Mouse (Mus musculus) telencephalon, adult 2 months (tissue): ENCODE data around the gene Olfr718-ps1.
A peak's percentile ranks its signal among the peaks of the same experiment; 100 is the strongest.

ENCODE experiments used
- DNase-seq: peaks from one replicate; pipeline ENCODE4 v3.0.0-alpha.2; 2011; ENCODE audit warnings: low read depth, low spot score

Olfr718-ps1 gene

DNA sequence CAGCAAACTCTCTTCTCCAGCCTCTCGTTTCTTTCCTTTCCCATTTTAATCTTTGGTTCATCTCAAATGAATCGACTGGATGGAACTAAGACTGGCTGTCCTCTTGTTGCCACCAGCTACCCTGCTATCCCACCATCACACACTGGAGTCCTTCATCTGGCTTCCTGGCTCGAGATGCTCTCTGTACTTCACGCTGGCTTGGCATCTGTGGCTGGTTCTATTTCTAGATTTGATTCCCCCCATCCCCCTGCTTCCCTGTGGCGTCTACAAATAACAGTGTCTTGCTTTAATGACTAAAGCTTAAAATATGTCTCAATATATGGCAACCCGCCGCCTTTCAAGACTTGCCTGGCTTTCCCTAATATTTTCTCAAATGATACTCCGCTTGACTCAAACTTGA is 19.5 kb downstream of the Olfr718-ps1 start:
- DNase-seq = no peak

DNA sequence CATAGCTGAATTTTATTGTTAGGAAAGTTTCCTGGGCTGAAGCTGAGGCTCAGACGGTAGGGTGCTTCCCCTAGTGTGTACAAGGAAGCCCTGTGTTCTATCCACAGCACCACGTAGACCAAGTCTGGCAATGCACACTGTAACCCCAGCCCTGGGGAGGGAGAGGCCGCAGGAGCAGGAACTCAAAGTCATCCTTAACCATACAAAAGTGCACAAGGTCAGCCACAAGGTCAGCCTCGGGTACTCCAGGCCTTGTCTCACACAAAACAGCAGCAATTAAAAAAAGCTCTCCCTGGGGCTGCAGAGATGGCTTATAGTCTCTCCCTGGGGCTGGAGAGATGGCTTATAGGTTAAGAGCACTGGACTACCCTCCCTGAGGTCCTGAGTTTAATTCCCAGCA is 20.5 kb downstream of the Olfr718-ps1 start:
- DNase-seq = no peak

DNA sequence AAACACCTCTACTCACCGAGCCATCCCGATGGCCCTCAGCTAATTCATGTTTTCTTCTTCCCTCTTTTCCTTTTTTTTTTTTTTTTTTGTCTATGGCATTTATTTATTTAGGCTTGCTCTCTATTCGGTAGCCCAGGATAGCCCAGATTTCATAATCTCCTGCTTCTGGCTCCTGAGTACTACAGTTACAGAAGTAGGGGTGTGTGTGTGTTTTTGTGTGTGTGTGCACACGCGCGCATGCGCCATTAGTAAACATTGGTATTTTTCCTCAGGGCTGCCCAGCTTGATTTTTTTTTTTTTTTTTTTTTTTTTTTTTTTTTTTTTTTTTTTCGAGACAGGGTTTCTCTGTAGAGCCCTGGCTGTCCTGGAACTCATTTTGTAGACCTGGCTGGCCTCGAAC is 21.3 kb downstream of the Olfr718-ps1 start:
- no peak for DNase-seq

DNA sequence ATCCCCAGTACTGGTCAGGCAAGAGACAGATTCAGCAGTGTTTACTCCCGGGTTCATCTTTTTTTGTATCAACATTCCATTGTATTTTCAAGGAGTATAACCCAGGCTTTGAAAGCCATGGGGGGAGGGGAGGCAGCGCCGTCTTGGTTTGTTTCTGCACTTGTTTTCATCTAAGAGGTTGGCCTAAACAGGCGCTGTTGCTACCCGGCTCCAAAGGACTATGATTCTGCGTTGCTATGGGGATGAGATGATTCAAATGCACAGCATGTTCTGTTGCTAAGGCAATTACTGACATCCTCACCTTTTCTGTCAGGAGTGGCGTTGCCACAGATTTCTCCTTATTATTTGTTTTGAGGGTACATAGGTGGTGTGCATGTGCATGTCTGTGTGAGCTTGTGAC is 21.8 kb downstream of the Olfr718-ps1 start:
- DNase-seq = peak; percentile 62

DNA sequence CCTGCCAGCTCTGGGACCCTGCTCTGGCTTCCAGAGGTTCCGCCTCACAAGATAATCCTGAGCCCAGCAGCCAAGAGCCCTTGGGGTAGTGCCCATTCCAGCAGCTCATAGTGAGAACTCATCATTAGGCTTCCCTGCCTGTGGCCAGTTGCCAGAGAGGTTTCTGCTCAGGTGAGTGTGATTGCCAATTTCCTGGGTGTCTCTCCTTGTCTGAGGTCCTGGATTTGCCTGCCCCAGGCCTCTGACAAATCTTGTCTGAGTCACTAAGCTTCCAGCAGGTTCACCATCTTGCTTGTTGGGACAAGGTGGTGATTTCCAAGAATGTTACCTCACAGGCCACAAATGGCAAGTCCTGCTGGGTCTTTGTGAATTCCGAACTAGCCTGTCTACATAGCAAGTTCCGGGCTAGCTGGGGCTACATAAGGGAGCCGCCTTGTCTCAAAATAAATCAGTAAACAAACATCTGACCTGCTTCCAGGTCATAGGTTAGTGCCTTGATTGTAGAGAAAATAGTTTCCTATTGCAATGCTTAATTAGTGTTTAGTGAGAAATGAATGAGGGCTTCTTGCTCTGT is 22.5 kb downstream of the Olfr718-ps1 start:
- DNase-seq = no peak

DNA sequence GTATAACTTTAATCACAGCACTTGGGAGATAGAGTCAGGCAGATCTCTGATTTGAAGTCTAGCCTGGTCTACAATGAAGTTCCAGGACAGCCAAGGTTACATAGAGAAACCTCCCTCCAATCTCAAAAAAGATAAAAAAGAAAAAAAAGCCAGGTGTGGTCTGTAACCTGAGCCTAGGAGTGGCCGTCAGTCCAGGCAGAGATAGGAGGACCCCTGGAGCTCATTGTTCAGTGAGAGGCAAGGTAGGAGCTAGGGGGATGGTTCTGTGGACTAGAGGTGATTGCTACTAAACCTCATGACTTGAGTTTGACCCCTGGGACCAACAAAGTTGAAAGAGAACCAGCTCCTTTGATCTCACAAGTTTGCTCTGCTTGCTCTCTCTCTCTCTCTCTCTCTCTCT is 24.7 kb downstream of the Olfr718-ps1 start:
- DNase-seq = no peak

DNA sequence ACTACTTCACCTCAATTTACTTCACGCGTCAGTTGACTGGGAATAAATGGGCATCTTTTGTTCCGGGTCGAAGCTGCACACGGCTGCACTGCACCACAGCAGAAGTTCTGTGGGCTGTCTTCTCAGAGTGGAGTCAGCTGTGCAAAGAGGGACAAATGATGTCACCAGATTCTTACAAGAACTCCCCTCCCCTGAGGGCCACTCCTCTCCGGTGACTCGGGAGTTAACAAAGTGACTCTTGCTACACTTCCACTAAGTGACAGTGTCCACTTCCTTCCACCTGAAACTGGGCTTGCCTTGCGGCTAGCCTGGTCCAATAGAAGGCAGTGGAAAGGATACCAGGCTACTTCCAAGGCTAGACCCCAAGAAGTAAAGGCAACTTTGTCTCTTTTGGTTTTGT is 25.3 kb downstream of the Olfr718-ps1 start:
- DNase-seq = no peak

DNA sequence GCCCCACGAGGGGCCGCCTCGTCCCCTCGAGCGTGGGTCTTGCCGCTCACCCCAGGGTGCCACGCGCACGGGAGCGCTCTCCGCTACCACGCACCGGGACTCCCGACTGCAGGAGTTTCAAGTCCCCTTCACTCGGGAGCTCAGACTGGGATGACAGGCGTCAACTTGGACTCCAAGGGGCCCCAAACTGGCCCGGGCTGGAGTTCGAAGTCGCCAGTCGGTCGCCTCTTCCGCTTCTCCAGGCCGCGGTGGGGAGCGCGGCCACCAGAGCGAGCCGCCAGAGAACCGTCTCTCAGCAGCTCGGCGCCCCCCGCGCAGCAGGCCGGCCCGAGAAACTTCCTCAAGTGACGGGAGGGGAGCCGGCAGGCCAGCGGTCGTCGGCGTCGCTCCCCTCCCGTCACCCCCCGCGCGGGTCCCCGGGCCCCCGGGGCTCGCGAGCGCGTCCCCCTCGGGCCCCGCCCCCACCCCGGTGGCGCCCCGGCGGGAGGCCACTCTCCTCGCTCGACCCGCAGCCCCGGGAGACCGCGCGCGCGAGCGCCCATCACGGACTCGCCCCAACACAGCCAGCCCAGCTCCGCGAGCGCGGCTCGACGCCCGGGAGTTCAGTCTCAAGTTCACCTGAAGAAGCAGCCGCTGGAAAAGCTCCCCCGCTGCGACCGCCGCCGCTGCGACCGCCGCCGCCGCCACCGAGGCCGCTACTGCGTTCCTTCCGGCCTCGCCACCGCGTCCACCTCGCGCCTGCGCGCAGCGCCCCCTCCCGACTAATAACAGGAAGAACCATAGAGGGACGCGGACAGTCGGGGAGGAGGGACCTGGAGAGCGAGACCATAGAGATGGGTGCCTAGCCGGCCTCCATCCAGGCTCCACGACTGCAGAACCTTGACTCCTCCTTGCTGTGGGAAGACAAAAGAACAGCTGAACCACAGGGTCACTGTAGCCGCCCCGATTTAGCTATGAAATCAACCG is 34.8 kb downstream of the Olfr718-ps1 start, which contains the start of gene Rnf216:
Rnf216 (minus strand) TSS at position 714 of the 966 bp plus-strand sequence.
- peak; percentile 90 for DNase-seq

DNA sequence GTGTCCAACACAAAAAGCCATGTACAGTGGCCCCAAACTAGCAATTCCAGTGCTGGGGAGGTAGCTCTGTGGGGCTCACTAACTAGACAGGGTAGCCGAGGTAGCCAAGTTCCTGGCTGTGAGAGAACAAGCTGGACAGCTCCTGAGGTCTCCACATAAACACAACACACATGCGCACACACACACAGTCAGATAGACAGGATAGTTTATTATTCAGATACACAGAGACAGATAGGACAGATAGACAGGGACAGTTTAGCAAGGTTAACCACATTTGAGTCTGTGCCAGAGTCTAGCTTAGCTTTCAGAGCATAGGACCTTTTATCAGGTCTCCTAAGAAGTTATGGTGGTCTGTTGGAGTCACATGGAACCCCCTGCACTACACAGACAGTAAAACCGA is 40.5 kb downstream of the Olfr718-ps1 start:
- no peak for DNase-seq

DNA sequence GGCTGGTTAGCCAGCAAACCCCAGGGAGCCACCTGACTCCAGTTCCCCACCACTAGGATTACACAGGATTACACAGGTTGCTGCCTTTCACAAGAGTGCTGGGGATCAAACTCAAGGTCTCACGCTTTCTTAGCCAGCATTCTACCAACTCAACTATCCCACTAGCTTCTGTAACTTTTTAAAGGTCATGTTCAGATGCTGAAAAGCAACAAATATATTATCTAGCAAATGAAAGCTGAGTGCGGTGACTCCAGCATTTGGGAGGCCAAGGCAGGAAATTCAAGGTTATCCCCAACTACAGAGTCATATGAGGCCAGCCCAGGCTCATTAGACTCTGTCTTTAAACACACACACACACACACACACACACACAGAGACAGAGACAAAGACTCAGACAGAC is 44.1 kb downstream of the Olfr718-ps1 start:
- DNase-seq = no peak

DNA sequence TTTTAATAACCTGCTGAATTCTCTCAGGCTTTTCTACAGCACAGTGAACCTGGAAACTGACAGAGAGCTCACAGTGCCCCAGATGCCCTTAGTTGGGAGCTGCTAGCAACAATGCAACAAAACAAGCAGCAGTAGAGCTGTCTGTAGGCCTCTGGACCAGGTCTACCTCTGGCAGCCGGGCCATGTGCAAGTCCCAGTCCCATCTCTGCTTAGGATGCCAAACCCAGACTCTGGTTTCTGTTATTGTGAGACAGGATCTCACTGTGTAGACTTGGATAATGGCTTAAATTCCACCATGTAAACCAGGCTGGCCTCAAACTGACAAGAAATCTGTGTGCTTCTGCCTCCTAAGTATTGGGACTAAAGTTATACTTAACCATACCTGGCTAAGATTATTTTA is 45.8 kb downstream of the Olfr718-ps1 start:
- DNase-seq = no peak

DNA sequence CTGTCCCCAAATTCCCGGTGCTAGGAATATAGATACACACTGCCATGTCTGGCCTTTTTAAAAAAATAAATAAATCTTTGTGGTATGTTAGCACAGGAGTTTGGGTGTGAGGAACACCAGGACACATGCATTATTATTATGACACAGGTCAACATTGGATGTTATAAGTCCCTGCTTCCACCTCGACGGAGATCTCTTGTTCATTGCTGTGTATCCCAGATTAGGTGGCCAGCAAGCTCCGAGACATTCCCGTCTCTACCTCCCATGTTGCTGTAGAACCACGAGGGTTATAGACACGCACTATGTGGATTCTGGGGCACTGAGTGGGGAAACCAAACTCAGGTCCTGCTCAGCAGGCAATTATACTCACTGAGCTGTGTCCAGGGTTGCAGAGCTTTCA is 52.1 kb downstream of the Olfr718-ps1 start:
- DNase-seq = no peak

DNA sequence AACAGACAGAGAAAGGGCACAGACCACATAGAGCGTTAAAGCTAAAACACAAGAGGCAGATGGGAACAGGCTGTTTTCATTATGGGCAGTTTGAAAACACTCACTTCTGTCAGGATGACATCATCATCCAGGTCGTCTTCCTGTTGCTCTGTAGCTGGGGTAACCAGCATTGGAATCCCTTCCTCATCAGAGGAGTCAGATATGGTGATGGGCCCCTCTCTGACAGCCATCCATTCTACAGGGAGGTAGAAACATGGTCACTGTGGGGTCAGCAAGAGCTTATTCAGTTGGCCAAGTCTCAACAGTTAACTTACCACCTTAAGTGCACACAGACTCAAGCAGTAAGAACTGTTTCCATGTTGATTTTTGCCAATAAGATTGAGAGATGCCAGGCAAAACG is 54.5 kb downstream of the Olfr718-ps1 start:
- no peak for DNase-seq

DNA sequence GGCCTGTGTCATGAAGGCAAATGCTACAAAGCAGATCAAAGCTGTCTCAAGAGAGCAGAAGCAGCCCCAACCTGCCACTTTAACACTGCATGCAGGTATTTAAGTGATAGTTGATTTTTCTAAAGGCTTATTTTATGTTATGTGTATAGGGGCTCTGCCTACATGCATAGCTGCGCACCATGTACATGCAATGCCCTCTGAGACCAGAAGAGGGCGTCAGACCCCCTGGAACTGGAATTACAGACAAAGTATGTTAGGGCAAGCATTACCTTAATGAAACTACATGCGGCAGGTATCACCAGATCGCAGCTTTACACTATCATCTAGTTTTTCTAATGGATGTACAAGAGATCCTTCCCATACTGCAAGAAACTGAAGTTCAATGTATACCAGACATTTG is 62.5 kb downstream of the Olfr718-ps1 start:
- no peak for DNase-seq
